Mouse (Mus musculus): ENCODE results near the gene Kcnh4. TPM values are rescaled to one million over a fixed set of nuclear protein-coding genes. Genes with fewer than 3 reads are reported as not detected.
"Not testable (repeated sequence)": the region's sequence is repeated elsewhere in the genome, so short reads cannot be mapped to it uniquely, and the experiment has no call there.

Gene Kcnh4
- total RNA-seq (2021): 1 to 10 TPM; 1.8 to 2.8 TPM
- long read RNA-seq, experiment 1, partial matches to known transcripts: 1 of 3 reads
- long read RNA-seq, experiment 1, other reads (novel, unspliced or antisense): 2 of 3 reads
- long read RNA-seq, experiment 2, partial matches to known transcripts: 0 of 3 reads
- long read RNA-seq, experiment 2, other reads (novel, unspliced or antisense): 2 of 3 reads

DNA sequence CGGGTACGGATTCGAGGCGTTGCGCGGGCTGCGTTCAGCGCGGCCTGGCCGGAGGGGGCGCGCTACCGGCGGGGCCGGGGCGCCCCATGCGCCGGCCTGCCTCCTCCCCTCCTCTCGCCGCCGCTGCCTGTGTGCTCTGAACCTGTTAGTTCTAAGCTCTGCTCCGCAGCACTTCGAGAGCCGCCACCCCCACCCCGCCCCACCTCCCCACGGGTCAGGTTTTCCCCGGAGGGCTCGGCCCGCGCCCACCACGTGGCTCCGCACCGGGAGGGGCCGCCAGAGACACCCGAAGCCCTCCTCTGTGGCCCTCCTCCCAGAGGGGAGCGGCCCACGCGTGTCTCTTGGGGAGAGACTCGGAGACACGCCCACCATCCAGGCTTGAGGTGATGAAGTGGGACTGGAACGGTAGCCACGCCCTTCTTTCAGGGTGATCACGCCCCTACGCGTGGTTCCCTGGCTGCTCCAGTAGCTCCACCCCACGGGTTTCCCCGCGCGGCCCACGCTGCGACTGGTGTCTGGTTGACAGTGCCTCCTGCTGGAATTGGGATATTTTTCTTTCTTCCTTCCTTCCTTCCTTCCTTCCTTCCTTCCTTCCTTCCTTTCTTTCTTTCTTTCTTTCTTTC lies at the start of gene Kcnh4:
Gene Kcnh4, minus strand, starts transcription at position 332 of the 623 bp plus-strand sequence.
- Histone ChIP-seq H3K4me3 (peak within 1 kb of the TSS; percentile 56), H3K27ac (peak within 1 kb of the TSS; percentile 62; the same call in 1 of the 2 replicates)
- peak; percentile 63 for TF ChIP-seq CTCF (conservative IDR thresholded peaks at IDR 0.05)
- peak; percentile 88 to 90 for DNase-seq (ENCODE audit: low spot score in 2 of 2)

DNA sequence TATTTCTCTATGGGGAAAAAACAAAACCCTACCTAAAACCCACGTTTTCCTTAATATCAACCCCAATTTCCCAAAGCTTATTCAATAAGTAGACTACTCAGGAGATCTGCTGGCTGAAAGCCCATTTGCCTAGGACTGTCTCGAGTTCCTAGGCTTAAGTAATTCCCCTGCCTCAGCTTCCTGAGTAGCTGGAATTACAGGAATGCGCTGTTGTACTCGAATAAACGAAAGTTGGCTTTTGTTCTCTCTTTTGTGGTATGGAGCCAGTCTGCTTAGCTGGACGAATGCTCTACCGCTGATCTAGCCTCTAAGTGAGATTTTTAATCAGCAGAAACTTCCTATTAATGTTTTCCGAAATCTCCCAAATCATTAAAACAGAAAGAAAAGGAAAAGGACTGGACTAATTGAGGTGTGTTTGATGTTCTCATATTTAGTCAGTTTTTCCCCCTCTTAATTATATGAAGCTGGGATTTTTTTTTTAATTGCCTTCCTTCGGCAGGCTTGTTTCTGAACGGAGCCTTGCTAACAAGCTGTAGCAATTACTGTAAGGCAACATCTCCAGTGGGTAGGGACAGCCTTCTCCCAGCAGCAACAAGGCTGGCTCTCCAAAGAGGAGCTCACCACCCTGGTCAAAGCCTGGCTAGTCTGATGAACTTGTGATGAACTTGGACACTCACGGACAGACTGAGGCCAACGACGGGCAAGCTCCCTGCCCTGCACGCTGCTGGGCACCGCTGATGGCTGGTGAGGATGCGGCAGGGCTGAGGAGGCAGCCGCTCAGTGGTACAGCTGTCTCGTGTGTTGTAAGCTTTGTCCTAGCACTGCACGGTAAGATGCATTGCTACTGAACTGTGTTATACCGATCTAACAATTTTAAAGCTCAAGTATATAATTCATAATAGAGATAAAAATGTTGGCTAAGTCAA lies 46.9 kb upstream of the Kcnh4 start:
- H3K27ac ChIP-seq: no peak overlapping the region
- no peak for TF ChIP-seq CTCF (conservative IDR thresholded peaks at IDR 0.05)
- DNase-seq (ENCODE audit: low spot score in 2 of 2): no peak
- no peak overlapping the region for H3K4me3 ChIP-seq

DNA sequence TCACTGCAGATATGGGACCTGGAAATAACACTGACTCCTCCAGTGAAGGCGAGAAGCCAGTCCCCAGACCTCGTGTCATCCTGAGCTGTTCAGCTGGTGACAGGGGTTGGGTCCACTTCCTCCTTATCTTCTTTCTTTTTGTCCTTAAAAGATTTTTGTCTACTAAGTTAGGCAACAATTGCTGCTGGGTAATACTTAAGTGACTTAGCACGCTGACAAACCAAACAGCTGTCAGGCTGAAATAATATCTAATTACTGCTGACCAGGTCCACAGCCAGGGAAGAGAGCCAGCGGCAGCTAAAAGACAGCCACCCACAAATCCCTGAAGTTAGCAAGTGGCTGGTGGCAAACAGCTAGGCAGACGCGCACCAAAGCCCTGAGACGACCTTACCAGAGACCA lies 45.8 kb upstream of the Kcnh4 start:
- TF ChIP-seq CTCF (conservative IDR thresholded peaks at IDR 0.05): no peak
- Histone ChIP-seq H3K27ac (no peak overlapping the region), H3K4me3 (no peak overlapping the region)
- no peak for DNase-seq (ENCODE audit: low spot score in 2 of 2)

DNA sequence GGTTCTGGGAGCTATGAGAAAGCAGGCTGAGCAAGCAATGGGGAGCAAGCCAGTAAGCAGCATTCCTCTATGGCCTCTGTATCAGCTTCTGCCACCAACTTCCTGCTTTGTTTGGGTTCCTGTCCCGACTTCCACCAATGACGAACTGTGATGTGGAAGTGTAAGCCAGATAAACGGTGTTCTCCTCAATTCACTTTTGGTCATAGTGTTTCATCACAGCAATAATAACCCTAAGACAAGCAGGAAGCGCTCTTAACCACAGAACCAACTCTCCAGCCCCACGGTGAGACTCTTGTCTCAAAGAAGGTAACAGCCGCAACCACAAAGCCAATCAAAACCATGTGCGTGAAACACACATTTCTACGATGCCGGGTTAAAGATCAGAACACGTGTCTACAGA lies 44.7 kb upstream of the Kcnh4 start:
- no peak for TF ChIP-seq CTCF (conservative IDR thresholded peaks at IDR 0.05)
- no peak for DNase-seq (ENCODE audit: low spot score in 2 of 2)
- Histone ChIP-seq H3K27ac (no peak overlapping the region), H3K4me3 (no peak overlapping the region)

DNA sequence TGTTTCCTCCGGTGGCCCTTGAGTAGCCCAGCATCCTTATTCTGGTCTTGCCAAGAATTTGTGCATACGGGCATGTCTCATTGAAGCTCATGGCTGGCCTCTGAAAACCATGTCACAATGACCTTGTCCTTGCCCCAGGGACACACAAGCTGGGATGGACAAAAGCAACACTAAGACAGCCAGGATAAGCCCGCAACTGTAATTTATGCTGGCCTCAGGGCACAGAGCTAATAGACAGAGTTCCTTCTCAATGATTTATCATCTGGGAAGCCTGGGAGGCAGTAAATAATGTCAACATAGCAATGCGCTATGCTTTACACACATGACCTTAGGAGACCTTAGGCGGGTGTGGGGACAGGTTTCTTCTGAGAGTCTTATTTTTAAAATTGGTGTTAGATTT lies 39.7 kb upstream of the Kcnh4 start:
- no peak for DNase-seq (ENCODE audit: low spot score in 2 of 2)
- no peak for TF ChIP-seq CTCF (conservative IDR thresholded peaks at IDR 0.05)
- Histone ChIP-seq H3K4me3 (no peak overlapping the region), H3K27ac (no peak overlapping the region)

DNA sequence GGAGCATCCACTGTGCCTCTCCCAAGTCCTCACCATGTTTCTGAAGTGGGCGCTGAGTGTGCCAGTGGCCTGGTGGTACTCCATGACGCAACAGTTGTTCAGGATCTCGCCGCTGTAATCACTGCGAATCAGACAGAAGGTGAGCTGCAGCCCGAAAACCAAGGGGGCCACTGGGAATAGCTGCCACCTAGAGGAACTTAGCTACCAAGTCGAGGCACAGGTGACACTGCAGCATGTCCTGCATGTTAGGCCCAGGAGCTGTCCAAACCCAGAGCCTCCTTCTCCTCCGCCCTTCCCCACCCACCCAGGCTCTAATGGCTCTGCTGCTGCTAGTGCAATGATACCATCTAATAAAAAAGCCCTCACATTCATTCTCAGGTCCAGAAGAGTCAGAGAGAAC lies 36.8 kb upstream of the Kcnh4 start:
- no peak for DNase-seq (ENCODE audit: low spot score in 2 of 2)
- no peak overlapping the region for H3K27ac ChIP-seq
- H3K4me3 ChIP-seq: no peak overlapping the region
- TF ChIP-seq CTCF (conservative IDR thresholded peaks at IDR 0.05): no peak

DNA sequence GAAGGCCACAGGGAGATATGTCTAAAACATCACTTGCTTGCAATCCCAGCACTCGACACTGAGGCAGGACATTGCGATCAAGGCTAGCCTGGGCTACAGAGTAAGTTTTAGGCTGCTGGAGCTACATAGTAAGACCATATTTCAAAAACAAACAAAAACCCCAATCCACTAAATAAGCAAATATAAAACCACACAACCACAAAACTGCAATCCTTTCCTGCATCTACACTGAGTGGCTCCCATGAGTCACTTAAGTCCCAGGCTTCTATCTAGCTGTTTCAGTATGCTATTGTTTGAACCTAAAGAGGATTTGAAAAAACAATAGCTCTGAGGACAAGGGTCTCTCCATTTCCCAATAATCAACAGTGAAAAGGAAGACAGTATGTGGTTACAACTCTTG lies 35.6 kb upstream of the Kcnh4 start:
- Histone ChIP-seq H3K4me3 (no peak overlapping the region), H3K27ac (no peak overlapping the region)
- DNase-seq (ENCODE audit: low spot score in 2 of 2): no peak
- no peak for TF ChIP-seq CTCF (conservative IDR thresholded peaks at IDR 0.05)

DNA sequence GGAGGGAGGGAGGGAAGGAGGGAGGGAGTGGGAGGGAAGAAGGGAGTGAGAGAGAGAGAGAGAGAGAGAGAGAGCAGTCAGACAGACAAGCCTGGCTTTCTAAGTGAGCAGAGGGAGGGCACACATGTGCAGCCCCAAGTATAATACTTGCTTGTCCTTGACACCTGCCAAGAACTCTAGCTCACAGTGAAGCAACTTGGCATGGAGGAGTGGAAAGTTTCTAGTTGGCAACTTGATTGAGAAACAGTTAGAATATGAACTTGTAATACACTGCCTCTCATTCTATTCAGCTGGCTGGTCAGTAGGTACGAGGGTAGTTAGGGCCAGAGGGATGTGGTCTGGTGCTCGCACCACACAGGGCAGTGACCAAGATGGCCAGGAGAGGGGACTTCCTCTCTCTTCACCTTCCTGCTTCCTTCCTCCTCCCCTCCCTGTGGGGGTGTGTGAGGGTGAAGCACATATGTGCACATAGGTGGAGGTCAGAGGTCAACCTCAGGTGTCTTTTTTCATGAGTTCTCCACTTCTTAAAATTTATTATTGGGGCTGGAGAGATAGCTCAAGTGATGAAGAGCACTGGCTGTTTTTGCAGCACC lies 31.8 kb upstream of the Kcnh4 start:
- TF ChIP-seq CTCF (conservative IDR thresholded peaks at IDR 0.05): no peak
- peak overlapping the region; percentile 43; the same call in 1 of the 2 replicates for H3K27ac ChIP-seq
- no peak overlapping the region for H3K4me3 ChIP-seq
- DNase-seq (ENCODE audit: low spot score in 2 of 2): no peak

DNA sequence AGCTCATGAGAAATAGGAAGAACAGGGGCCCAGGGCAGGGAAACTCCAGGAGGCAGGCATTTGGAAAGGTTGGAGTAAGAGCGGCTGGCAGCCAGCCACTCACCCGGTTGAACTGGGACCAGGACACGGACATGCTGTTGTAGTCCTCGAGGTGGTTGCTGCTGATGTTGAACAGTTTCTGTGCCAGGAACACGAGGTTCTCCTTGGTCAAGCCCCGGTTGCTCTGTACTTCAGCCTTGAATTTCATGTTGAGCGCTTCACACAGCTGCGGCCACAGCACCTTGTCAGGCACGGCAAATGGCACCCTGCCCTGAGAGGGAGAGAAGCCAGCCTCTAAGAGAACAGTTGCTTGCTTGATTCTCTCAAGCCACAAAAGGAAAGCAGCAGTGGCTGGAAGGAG lies 30.9 kb upstream of the Kcnh4 start:
- not testable (repeated sequence) for H3K4me3 ChIP-seq
- DNase-seq (ENCODE audit: low spot score in 2 of 2): peak in 1 of 2 experiments; percentile 27
- peak overlapping the region; percentile 67; the same call in 1 of the 2 replicates for H3K27ac ChIP-seq

DNA sequence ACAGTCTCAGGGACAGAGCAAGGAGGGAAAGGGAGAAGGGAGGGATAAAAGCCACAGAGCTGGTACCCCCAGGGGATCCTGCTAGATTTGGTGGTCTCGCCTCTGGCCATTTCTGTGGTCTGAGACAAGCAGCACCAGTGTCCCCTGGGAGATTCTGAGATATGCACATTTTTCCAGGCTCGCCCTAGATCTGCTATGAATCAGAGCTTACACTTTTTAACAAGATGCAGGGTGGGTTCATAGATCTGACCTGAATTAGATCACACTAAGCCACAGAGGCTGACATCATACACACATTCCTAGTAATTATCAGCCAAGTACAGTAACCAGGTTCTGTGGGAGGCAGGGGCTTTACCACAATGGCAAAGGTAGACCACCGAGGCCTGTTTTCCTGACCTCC lies 30.0 kb upstream of the Kcnh4 start:
- TF ChIP-seq CTCF (conservative IDR thresholded peaks at IDR 0.05): no peak
- H3K4me3 ChIP-seq: no peak overlapping the region
- DNase-seq (ENCODE audit: low spot score in 2 of 2): no peak
- H3K27ac ChIP-seq: no peak overlapping the region

DNA sequence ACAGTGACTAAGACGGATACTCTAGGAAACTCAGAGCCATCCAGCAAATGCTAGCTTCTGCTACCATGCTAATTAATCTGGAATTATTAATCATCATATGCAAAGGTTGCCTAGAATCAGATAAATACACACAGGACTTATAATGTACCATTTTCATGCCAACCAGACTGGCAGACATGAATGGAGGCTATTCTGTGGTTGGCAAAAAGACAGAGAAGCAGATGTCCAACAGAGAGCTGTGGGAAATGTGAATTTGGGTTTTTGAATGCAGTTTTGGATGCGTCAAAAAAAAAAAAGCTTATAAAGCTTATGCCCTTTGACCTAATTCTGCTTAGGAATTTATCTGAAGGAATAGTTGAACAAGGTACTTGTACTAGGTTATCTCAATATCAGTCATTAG lies 26.0 kb upstream of the Kcnh4 start:
- TF ChIP-seq CTCF (conservative IDR thresholded peaks at IDR 0.05): no peak
- DNase-seq (ENCODE audit: low spot score in 2 of 2): no peak
- Histone ChIP-seq H3K27ac (no peak overlapping the region), H3K4me3 (no peak overlapping the region)

DNA sequence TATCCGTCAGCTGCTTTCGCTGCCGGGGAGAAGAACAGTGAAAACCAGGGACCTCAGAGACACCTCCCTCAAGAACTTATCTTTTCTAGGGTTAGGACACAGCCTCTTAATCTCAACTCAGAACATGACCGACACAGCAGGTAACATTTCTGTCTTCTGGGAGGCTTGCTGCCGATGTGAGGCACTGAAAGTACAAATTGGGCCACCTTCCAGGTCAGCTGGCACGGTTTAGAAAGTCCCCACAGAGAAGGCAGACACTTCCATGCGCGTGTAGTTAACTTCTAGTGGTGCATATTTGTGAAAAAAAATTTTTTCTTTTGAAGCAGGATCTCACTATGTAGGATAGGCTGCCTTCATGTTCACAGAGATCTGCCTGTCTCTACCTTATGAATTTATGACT lies 24.5 kb upstream of the Kcnh4 start:
- no peak for DNase-seq (ENCODE audit: low spot score in 2 of 2)
- Histone ChIP-seq H3K27ac (no peak overlapping the region), H3K4me3 (no peak overlapping the region)
- no peak for TF ChIP-seq CTCF (conservative IDR thresholded peaks at IDR 0.05)

DNA sequence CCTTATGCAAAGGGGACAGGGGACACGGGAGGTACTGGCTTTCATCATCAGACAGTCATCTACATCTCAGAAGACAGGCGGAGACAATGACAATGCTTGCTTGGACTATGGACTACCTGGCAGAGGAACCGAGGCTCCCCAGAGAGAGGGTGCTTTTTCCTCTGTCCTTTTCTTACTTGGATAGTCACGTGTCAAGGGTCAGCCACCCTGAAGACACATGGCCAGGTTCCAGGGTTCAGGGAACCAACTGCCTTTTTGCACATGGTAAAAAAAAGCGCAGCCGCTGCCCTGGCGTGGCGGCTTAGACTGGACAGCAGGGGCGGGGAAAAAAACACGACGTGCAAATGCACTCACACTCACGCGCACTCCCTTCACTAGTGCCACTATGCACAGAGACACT lies 22.8 kb upstream of the Kcnh4 start:
- no peak for DNase-seq (ENCODE audit: low spot score in 2 of 2)
- Histone ChIP-seq H3K4me3 (no peak overlapping the region), H3K27ac (no peak overlapping the region)
- no peak for TF ChIP-seq CTCF (conservative IDR thresholded peaks at IDR 0.05)

All from layer of hippocampus, adult 2 months (tissue).